Mouse (Mus musculus): ENCODE measurements around the gene Pcdh11x. TPM values are rescaled to one million over a fixed set of nuclear protein-coding genes. Genes with fewer than 3 reads are reported as not detected.
"Not testable (repeated sequence)": the region's sequence is repeated elsewhere in the genome, so short reads cannot be mapped to it uniquely, and the experiment has no call there.

Pcdh11x gene
- total RNA-seq (2021) = 1 to 10 TPM; 6.4 to 7.4 TPM
- long read RNA-seq, partial matches to known transcripts = 1 of 2 reads
- long read RNA-seq, other reads (novel, unspliced or antisense) = 1 of 2 reads

- DNase-seq (ENCODE audit: low spot score in 2 of 2) = peak in 1 of 2 experiments; percentile 36
Measured at GRCm38 (mm10) chrX:120290011-120290899, at the start of gene Pcdh11x. Gene Pcdh11x (plus strand): TSS chrX:120290259.

- no peak for DNase-seq (ENCODE audit: low spot score in 2 of 2)
Measured at GRCm38 (mm10) chrX:120260089-120260488, 30.0 kb upstream of the Pcdh11x start.

- DNase-seq (ENCODE audit: low spot score in 2 of 2) = peak in 1 of 2 experiments; percentile 1
Measured at GRCm38 (mm10) chrX:120285522-120285921, 4.5 kb upstream of the Pcdh11x start.

GRCm38 (mm10) chrX:120287502-120287901 lies 2.6 kb upstream of the Pcdh11x start:
- DNase-seq (ENCODE audit: low spot score in 2 of 2) = peak in 1 of 2 experiments; percentile 10

GRCm38 (mm10) chrX:120290900-120291280 lies 831 bp downstream of the Pcdh11x start:
- no peak for DNase-seq (ENCODE audit: low spot score in 2 of 2)

GRCm38 (mm10) chrX:120291696-120292095 lies 1.6 kb downstream of the Pcdh11x start:
- peak in 1 of 2 experiments; percentile 13 for DNase-seq (ENCODE audit: low spot score in 2 of 2)

GRCm38 (mm10) chrX:120292832-120293750 lies 3.0 kb downstream of the Pcdh11x start:
- peak in 1 of 2 experiments; percentile 35 for DNase-seq (ENCODE audit: low spot score in 2 of 2)

- DNase-seq (ENCODE audit: low spot score in 2 of 2) = peak in 1 of 2 experiments; percentile 30
Measured at GRCm38 (mm10) chrX:120301469-120302175, 11.6 kb downstream of the Pcdh11x start.

GRCm38 (mm10) chrX:120312995-120313394 lies 22.9 kb downstream of the Pcdh11x start, which contains the start of gene H2afb3:
Gene H2afb3 (minus strand): TSS chrX:120313095.
- DNase-seq (ENCODE audit: low spot score in 2 of 2) = not testable (repeated sequence)

- DNase-seq (ENCODE audit: low spot score in 2 of 2) = peak in 1 of 2 experiments; percentile 23
Measured at GRCm38 (mm10) chrX:120466225-120466624, 176.2 kb downstream of the Pcdh11x start.

- DNase-seq (ENCODE audit: low spot score in 2 of 2) = no peak
Measured at GRCm38 (mm10) chrX:120486428-120486827, 196.4 kb downstream of the Pcdh11x start.

- peak in 1 of 2 experiments; percentile 7 for DNase-seq (ENCODE audit: low spot score in 2 of 2)
Measured at GRCm38 (mm10) chrX:120524986-120525385, 234.9 kb downstream of the Pcdh11x start.

GRCm38 (mm10) chrX:120599309-120599708 lies 309.2 kb downstream of the Pcdh11x start:
- DNase-seq (ENCODE audit: low spot score in 2 of 2) = no peak

GRCm38 (mm10) chrX:120618460-120618859 lies 328.4 kb downstream of the Pcdh11x start:
- DNase-seq (ENCODE audit: low spot score in 2 of 2) = no peak

GRCm38 (mm10) chrX:120670236-120670635 lies 380.2 kb downstream of the Pcdh11x start:
- peak; percentile 8 to 53 for DNase-seq (ENCODE audit: low spot score in 2 of 2)

- DNase-seq (ENCODE audit: low spot score in 2 of 2) = no peak
Measured at GRCm38 (mm10) chrX:120734144-120734543, 444.1 kb downstream of the Pcdh11x start.

- peak in 1 of 2 experiments; percentile 0 for DNase-seq (ENCODE audit: low spot score in 2 of 2)
Measured at GRCm38 (mm10) chrX:120735792-120736191, 445.7 kb downstream of the Pcdh11x start.

GRCm38 (mm10) chrX:120944556-120944955 lies 654.5 kb downstream of the Pcdh11x start:
- no peak for DNase-seq (ENCODE audit: low spot score in 2 of 2)
